Mouse (Mus musculus): ENCODE measurements around the gene Foxp4.

Foxp4 gene

GRCm38 (mm10) chr17:47929431-47929830 lies 5.0 kb upstream of the Foxp4 start:
- no peak for DNase-seq

GRCm38 (mm10) chr17:47925988-47926387 lies 1.5 kb upstream of the Foxp4 start:
- DNase-seq = no peak

DNA sequence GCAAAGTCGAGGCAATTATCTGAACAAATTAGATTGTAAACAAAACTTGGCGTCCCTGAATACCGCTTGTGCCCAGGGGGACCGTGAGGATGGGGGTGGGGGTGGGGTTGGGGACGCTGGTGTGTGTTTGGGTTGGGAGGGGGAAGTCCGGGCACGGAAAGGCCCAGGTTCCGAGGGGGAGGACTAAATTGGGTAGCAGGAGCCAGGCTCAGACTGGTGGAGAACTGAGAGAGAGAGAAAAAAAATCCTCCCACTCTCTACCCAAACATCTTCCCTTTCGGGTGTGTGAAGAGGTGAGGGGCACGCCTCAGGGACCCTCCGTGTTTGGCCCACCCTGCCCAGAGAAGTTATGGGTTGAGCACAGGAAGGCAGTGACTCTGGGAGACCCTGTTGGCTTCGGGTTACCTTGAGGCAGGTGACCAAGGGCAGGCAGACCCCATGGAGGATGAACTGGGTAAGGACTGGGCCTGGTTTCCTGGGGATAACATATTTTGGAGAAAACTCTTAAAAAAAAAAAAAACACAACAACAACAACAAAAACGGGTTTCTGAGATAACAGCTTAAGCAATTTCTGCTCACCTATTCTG lies 988 bp upstream of the Foxp4 start:
- no peak for DNase-seq

DNA sequence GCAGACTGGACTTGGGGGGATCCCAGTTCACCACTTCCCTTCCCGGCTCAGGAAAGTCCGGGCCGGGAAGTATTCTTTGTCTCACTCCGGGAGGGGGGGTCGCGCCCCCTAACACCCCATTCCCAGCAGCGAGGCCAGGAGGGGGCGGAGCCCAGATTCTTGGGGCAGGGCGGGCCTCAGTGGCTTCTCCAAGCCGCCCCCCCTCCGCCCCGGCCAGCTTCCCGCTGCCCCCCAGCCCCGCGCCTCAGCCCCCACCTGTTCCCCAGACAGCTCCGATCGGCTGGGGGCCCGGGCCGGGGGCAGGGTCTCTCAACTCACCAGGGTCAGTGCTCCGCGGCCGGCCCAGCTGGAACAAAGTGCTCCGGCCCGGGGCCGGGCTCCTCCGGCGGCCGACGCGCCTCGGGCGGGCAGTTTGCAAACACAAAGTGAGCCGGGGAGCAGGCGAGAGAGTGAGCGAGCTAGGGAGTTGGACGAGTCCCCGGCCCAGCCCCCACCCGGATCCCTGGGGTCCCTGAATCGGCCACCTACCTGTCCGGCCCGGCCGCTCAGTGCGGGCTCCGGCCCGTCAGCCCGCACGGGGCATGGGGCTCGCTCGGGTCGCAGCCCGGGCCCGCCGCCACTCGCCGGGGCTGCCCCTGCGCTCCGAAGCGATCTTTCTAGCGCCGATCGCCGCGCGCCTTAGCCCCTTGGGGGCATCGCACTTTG lies 615 bp downstream of the Foxp4 start:
- no peak for DNase-seq

DNA sequence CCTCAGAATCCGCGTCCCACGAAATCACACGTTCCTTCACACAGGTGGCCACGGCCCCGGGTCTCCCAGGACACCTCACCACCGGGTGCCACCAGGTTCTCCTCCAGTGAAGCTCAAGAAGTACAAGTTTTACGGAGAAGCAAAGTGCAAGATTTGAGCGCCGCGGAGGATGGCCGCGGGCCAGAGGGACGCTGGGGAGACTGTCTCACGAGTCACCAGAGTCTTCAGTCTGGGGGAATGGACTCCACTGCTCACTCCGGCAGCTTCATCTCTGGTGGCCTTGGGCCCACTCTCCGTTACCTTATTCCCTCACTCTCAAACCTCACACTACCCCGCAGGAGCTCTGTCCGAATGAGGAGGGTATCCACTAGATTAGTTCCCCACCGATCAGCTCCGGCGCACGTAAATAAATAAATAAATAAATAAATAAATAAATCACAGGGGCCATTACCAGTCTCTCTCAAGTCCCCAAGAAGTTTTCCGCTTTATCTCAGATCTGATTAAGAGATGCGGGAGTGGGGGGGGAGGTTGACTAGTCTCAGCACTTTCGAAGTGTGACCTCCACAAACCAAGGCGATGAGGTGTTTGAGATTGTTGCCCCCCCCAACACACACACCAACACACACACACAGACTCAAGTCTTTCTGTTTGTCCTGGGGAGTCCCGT lies 1.3 kb downstream of the Foxp4 start:
- DNase-seq = no peak

GRCm38 (mm10) chr17:47922579-47922978 lies 1.9 kb downstream of the Foxp4 start:
- DNase-seq = no peak

DNA sequence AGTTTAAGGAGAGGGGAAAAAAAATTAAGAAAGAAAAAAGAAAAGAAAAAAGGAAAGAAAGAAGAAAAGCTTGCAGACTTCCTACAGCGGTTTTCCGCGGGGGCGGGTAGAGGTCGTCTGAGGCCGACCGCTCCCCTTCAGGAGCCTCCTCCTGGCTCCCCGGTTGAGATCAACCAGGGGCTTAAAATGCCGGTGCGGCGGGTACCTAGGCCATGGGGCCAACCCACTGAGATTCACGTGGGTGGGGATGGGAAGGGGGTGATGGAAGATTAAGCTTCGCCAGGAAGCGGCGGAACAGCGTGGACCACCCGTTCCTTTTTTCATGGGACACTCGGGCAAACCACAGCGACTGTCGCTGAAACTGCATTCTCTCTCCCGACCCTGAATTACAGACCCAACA lies 2.3 kb downstream of the Foxp4 start:
- DNase-seq = no peak

DNA sequence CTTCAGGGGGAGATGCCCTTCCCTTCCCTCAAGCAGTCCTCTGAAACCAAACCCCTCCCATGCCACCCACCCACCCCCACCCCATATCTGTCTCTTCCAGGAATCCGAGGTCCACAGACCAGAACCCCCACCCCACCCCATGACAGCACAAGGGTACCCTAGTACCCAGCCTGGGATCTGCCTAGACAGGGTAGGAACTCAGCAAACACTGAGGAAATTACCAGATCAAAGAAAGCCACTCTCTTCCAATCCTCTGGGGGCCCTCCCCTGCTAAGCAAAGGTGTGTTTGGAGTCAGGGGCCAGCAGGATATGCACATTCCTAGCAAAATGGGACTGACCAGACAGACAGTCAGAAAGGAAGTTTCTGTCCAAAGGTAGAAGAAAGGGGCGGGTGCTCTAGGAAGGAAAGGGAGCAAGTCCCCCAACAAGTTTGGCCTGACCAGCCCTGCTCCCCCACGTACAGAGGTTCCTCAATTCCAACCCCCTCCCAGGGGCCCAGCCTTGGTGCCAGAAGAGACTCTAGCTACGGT lies 3.2 kb downstream of the Foxp4 start:
- no peak for DNase-seq

- no peak for DNase-seq
Measured at GRCm38 (mm10) chr17:47919826-47920225, 4.6 kb downstream of the Foxp4 start.

- DNase-seq = no peak
Measured at GRCm38 (mm10) chr17:47917907-47918306, 6.5 kb downstream of the Foxp4 start.

DNA sequence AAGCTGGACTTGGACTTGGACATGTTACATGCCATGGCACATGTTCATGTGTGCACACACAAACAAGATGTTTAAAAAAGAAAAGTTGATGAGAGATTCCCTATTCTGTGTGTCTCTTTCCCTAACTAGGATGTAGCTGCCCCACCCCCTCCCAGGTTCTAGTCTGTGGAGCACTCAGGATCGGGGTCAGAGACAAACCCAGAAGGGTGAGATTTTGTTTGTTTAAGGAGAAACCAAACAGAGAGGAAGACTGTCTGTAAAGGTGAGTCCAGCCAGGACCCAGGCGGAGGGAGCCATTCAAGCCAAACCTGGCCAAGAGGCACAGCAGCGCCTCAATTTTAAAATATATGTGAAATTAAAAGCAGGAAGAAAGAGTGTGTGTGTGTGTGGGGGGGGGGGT lies 7.2 kb downstream of the Foxp4 start:
- DNase-seq = no peak

DNA sequence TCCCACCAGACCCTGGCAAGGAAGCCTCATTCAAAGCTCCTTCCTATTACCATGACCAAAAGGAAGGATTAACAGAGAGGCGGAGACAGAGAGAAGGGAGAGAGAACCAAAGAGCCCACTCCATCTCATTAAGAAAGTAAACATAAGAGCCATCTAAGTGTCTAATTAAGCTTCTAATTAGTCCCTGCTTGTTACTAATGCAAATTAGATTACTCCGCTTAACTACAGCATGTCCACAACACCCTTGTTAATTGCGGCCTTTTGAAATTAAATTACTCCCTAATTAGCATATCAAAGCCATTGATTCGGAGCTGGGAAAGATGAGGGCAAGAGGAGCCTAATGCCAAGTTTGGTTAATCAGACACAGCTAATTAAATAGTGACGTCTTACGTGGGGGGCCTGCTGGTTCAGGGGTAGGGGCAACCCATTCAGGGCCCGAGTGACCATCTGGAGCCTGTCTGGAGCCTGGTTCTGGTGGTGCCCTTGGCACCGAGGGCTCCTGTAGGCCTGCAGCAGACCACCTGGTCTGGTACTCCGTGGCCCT lies 9.7 kb downstream of the Foxp4 start:
- no peak for DNase-seq

GRCm38 (mm10) chr17:47909091-47910001 lies 15.1 kb downstream of the Foxp4 start:
- no peak for DNase-seq

DNA sequence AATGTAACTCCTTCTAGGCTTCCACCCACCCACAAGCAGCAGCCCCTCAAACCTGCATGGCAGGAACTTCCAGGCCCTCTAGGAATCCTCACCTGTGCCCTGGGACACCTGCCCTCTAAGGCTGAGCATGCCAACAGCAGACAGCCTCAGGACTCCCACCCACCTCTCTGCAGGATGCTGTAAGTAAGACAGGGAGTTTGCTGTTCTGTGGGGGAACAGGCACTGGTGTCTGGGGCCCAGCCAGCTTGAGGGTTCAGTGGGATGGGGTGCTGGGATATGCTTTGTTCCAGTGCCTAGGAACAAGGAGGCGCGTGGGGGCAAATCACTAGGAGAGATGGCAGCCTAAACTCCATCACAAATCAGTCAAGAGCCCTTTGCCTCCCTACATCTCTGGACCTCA lies 16.4 kb downstream of the Foxp4 start:
- no peak for DNase-seq

DNA sequence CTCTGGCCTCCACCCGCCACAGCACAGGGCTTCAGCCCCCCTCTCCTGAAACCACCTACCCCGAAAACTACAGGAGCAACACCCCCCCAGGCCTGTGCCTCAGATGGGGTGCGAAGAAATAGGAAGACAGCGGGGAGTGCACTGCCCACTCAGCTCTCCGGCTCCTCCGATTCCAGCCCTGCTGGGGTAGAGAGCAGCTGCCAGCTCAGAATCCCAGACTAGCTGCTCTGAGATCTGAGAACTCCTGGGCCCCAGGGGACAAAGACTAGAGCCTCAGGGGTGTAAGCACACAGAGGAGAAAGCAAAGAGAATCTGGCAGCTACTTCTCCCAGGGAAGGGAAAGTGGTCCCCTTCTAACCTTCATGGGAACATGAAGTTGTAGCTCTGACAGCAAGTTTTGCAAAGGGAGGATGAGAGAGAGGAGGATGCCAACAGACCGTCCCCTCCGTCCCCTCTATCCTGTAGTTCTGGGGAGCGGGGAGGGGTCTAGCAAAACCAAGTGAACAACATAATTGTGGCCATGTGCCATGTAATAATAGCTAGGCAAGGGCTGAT lies 17.0 kb downstream of the Foxp4 start:
- no peak for DNase-seq

DNA sequence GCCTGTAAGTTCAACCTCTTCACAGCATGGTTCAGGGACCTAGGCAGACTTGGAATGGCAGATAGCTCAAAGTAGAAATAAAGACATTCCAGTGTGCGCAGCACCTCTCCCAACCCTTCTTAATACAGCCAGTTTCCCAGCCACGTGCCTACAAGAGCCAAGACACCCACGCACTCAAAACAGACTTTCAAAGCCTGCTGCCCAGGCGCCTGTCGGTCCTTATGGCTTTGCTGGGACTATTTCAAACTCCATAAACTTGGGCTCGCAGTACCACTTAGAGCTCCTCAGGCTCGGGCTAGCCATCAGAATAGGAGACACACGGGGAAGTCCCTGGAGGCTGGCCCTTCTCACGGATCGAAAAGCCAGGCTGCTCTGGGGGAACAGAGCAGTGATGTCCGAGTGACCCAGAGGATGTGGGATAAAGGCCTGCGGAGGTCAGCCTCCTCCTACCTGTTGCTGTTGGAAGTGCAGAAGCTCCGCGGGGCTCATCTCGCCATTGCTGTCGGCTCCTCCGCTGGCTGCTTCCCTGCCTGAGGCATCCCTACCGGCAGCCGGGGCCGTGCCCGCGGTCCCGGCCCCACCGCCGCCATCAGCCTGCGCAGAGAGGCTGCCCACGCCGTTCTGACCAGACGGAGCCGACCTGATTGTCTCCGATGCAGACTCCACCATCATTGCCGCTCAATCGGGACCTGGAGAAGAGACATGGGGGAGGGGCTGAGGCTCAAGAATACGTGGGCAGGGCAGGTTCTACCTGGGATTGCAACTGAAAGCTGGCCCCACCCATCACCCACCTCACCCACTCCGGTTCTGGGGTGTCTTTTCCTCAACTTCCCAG lies 20.4 kb downstream of the Foxp4 start:
- peak; percentile 43 for DNase-seq

- no peak for DNase-seq
Measured at GRCm38 (mm10) chr17:47901782-47902181, 22.7 kb downstream of the Foxp4 start.

GRCm38 (mm10) chr17:47900716-47901115 lies 23.7 kb downstream of the Foxp4 start:
- DNase-seq = no peak

GRCm38 (mm10) chr17:47899156-47899555 lies 25.3 kb downstream of the Foxp4 start:
- no peak for DNase-seq

DNA sequence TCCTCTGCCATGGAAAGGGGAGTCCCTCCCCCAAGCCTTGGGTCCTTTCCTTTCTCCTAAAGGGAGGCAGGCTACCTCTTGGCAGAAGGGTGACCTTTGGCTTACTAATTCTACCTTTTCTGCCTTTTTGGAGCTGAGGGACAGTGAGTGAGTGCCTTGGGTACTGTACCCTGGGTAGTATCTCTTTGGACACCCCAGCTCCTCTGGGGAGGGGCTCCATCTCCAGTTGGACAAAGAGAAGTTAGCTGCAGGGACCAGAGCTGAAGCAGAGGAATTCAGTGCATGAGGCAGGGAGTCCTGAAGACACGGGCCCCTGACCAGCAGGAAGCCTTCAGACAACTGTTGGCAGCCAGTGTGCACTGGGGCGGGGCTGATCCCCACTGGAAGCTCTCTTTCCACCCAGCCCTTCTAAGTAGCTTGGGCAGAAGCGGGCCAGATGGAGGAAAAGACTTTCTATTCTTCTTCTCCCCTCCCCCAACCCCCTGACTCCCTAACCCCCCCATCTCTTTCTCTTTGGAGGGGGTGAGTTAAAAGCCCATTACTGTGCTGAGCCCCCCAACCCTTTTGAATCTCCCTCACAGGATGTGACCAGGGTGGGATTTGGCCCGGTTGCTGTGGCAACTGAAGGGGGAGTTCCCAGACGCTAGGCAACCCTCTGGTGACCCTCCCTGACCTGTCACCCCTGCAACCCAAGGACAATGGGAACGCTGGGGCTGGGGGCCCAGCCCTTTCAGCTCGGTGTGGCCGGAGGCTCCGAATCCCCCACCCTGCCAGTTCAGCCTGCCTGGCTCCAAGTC lies 26.3 kb downstream of the Foxp4 start:
- DNase-seq = no peak

GRCm38 (mm10) chr17:47889727-47890126 lies 34.7 kb downstream of the Foxp4 start:
- DNase-seq = no peak
